Mouse (Mus musculus) hindbrain, embryonic 10.5 days (tissue): ENCODE results near the gene Abcc6. TPM values are rescaled to one million over a fixed set of nuclear protein-coding genes. Genes with fewer than 3 reads are reported as not detected.

ENCODE experiments used
- DNase-seq: peaks from one replicate; pipeline ENCODE4 v3.0.0-alpha.2; 2017; ENCODE audit warnings: low spot score
- H3K27ac ChIP-seq: fragments of 300-500 bp; sonication (generic); 2 replicates; pipeline ENCODE4 v1.5.1; 2016; ENCODE audit warnings: mild to moderate bottlenecking, moderate library complexity
- H3K27me3 ChIP-seq: fragments of 300-500 bp; sonication (generic); 2 replicates; pipeline ENCODE4 v1.6.1; 2016; ENCODE audit warnings: mild to moderate bottlenecking; ENCODE audit not compliant: poor library complexity, insufficient read depth, severe bottlenecking
- H3K36me3 ChIP-seq: fragments of 300-500 bp; sonication (generic); 2 replicates; pipeline ENCODE4 v1.6.1; 2016; ENCODE audit warnings: mild to moderate bottlenecking, moderate library complexity
- H3K4me1 ChIP-seq: fragments of 300-500 bp; sonication (generic); replicated peaks from 2 replicates; pipeline ENCODE4 v1.6.1; 2016; ENCODE audit warnings: mild to moderate bottlenecking
- H3K4me3 ChIP-seq: fragments of 300-500 bp; sonication (generic); 2 replicates; pipeline ENCODE4 v1.5.1; 2016; ENCODE audit warnings: mild to moderate bottlenecking, moderate library complexity
- H3K9me3 ChIP-seq: fragments of 300-500 bp; sonication (generic); 2 replicates; pipeline ENCODE4 v1.6.1; 2016; ENCODE audit warnings: mild to moderate bottlenecking, moderate library complexity
- WGBS: fragments of 180-500 bp; shearing (Covaris S2); methylation state at CpG from one replicate; pipeline ENCODE4 v1.1.7; 2016; 5-methylcytosine and 5-hydroxymethylcytosine counted together
- polyA plus RNA-seq: library from polyadenylated mRNA; unstranded; fragments of >200 nt; fragmentation: Nextera tagmentation; extraction: Ambion mirVana; gene quantifications from 2 replicates; pipeline ENCODE4 v1.2.1, GENCODE M21; 2016

The Abcc6 gene
- 0.12 and 0.20 TPM in 2 replicates for polyA plus RNA-seq

DNA sequence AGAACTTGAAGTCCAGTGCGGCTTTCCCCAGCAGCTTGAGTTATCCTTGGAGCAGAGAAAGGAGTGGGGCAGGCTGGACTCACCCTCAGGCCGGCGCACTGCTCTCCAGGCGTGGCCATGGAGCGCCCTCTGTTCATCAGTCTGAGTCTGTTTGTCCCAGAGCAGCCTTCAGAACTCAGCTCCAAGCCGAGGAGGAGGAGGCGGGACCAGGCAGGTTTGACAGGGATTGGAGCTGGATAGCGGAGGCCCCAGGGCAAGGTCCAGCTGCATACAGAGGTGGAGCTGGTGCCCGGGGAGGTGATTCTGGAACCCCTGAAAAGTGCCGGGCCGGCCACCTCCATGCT, at the start of gene Abcc6:
TSS of gene Abcc6 (minus strand) at position 158 of the 344 bp plus-strand sequence.
- Histone ChIP-seq H3K4me3 (peak within 1 kb of the TSS; percentile 14), H3K27ac (peak within 1 kb of the TSS; percentile 67; the same call in 1 of the 2 replicates), H3K36me3 (no peaks in the 10 kb centered on the region), H3K4me1 (peaks cover 27% of the 10 kb centered on the region), H3K9me3 (no peaks in the 10 kb centered on the region), H3K27me3 (no peaks in the 10 kb centered on the region)
- 9% methylated on average over 11 of the region's 11 CpGs for WGBS
- DNase-seq: peak; percentile 34

DNA sequence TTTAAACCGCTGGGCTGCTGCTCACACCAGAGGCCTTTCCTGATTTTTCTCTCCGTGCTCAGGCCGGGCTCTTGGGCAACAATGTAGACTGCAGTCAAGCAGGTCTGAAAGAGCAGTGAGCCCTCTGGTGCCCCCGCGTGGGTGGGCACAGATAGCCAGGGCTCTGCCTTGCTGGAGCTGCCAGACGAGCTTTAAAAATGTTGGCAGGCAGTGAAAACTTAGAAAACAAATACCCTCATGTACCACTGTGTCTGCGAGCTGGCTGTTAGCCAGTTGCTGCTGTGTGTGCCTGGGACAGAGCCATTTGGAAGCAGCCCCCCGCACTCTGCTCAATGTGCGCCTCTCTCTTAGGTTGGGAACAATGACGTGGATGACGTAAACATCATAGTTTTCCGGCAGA, 47.6 kb upstream of the Abcc6 start:
- Histone ChIP-seq H3K4me1 (no peaks in the 10 kb centered on the region), H3K36me3 (peaks cover 99% of the 10 kb centered on the region), H3K27me3 (no peaks in the 10 kb centered on the region), H3K27ac (no peak overlapping the region), H3K9me3 (no peaks in the 10 kb centered on the region), H3K4me3 (no peak overlapping the region)
- no peak for DNase-seq
- 94% methylated on average over 12 of the region's 12 CpGs for WGBS

DNA sequence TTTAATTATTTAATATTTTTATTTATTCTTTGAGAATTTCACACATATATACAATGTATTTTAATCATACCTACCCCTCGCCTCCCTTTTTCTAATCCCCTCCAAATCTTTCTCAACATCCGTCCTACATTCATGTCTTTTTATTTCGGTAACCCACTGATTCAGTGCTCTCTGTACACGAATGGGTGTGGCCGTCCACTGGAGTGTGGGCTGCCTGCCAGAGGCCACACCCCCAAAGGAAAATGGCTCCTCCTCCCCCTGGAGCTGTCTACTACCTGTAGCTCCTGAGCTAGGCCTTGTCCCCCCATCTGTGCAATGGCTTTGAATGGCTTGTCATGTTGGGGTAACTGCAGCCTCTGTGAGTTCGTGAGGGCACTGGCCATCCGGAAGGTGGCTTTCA, 46.7 kb upstream of the Abcc6 start:
- Histone ChIP-seq H3K27me3 (no peaks in the 10 kb centered on the region), H3K4me1 (no peaks in the 10 kb centered on the region), H3K4me3 (no peak overlapping the region), H3K9me3 (no peaks in the 10 kb centered on the region), H3K36me3 (peaks cover 99% of the 10 kb centered on the region), H3K27ac (no peak overlapping the region)
- no peak for DNase-seq
- 93% methylated on average over 7 of the region's 7 CpGs for WGBS

DNA sequence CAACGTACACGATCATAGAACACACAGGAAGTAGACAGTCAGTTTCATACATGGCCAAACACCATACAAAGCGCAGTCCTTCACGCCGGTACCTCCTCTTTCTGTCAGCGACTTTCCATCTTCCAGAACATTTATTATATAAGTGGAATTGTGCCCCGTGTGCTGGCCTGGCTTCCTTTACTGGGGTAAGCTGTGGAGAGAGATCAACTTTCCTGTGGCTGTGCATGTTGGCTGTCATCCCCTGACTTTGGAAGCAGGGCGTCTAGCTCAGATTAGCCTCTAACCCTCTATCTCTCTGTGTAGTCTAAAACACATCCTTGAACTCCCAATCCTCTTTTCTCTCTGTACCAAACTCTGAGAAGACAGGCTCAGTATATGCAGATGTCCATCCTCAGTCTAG, 38.7 kb upstream of the Abcc6 start:
- Histone ChIP-seq H3K27me3 (no peaks in the 10 kb centered on the region), H3K4me3 (no peak overlapping the region), H3K36me3 (peaks cover 100% of the 10 kb centered on the region), H3K27ac (no peak overlapping the region), H3K9me3 (no peaks in the 10 kb centered on the region), H3K4me1 (no peaks in the 10 kb centered on the region)
- DNase-seq: no peak
- 97% methylated on average over 8 of the region's 8 CpGs for WGBS

DNA sequence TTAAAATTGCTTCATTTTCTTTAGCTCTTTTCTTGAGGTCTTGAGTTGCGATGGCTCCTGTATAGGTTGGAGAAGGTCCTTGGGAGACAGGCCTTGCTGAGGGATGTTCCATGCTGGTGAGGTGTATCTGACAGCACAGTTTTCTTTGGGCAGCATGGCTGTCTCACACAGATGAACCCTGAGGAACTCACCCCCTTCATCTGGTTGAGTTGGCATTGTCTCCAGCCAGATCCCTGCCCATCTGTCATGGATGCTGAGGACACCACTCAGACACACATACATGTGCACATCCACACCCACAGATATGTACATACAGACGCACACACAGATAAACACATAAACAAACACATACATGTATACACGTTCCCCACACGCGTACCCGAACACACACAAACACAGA, 33.2 kb upstream of the Abcc6 start:
- WGBS: 96% methylated on average over 6 of the region's 6 CpGs
- Histone ChIP-seq H3K4me3 (no peak overlapping the region), H3K36me3 (peaks cover 100% of the 10 kb centered on the region), H3K27me3 (no peaks in the 10 kb centered on the region), H3K4me1 (no peaks in the 10 kb centered on the region), H3K9me3 (no peaks in the 10 kb centered on the region), H3K27ac (no peak overlapping the region)
- DNase-seq: no peak

DNA sequence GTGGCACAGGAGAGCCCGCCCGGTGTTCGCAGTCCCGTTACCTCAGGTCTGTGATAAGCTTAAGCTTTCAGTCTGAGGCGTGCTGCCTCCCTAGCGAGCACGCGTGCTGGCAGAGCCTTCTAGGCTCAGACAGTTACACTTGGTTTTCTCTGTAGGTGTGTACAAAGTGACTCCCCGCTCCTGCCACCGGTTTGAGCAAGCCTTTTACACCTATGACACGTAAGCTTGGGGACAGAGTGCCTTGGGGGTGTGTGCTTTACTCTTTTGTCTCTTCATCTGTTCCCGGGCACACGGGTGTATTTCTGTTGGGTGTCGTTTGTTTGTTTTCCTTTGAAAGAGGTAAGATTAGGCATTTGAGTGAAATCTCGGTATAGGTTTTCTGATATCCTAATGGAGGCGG, 31.5 kb upstream of the Abcc6 start:
- WGBS: 96% methylated on average over 16 of the region's 16 CpGs
- H3K27ac ChIP-seq: no peak overlapping the region
- H3K4me1 ChIP-seq: no peaks in the 10 kb centered on the region
- peaks cover 100% of the 10 kb centered on the region for H3K36me3 ChIP-seq
- no peak overlapping the region for H3K4me3 ChIP-seq
- no peak for DNase-seq
- H3K9me3 ChIP-seq: no peaks in the 10 kb centered on the region
- H3K27me3 ChIP-seq: no peaks in the 10 kb centered on the region

DNA sequence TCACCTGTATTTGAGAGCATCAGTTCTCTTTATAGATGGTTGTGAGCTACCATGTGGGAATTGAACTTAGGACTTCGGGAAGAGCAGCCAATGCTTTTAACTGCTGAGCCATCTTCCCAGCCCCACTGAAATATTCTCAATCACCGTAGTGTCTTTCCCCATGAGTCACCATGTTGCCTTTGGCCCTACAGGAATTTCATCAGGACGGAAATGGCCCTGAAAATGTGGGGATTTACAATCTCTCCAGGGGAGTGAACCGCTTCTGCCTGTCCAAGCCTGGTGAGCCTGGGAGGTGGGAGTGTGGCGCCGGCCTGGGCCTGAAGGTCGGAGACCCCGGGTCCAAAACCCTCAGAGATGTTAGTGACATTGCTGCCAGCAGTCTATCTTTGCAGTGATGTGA, 30.6 kb upstream of the Abcc6 start:
- H3K36me3 ChIP-seq: peaks cover 99% of the 10 kb centered on the region
- no peaks in the 10 kb centered on the region for H3K27me3 ChIP-seq
- H3K27ac ChIP-seq: no peak overlapping the region
- H3K9me3 ChIP-seq: no peaks in the 10 kb centered on the region
- no peak for DNase-seq
- 94% methylated on average over 8 of the region's 8 CpGs for WGBS
- H3K4me3 ChIP-seq: no peak overlapping the region
- no peaks in the 10 kb centered on the region for H3K4me1 ChIP-seq

DNA sequence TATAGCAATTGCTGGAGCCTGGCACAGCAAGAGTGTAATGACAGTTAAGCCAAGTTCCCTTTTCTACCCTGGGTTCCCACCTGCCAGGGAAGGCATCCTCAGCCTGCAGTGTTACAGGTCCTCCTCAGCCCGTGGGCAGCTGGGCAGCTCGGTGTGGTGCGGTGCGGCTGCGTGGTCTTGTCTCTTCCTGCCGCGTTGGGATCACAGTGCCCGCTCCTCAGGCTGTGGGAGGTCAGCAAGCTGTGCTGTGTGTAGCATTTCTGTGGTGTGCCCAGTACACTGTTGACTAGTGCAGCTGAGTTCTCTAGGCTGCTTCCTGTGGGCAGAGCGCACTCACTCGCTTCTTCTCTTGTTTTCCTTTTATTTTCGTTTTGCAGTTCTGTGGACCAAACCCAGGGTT, 28.8 kb upstream of the Abcc6 start:
- Histone ChIP-seq H3K9me3 (no peaks in the 10 kb centered on the region), H3K27ac (no peak overlapping the region), H3K27me3 (no peaks in the 10 kb centered on the region), H3K36me3 (peaks cover 99% of the 10 kb centered on the region), H3K4me1 (no peaks in the 10 kb centered on the region), H3K4me3 (no peak overlapping the region)
- WGBS: 96% methylated on average over 11 of the region's 11 CpGs
- DNase-seq: no peak

DNA sequence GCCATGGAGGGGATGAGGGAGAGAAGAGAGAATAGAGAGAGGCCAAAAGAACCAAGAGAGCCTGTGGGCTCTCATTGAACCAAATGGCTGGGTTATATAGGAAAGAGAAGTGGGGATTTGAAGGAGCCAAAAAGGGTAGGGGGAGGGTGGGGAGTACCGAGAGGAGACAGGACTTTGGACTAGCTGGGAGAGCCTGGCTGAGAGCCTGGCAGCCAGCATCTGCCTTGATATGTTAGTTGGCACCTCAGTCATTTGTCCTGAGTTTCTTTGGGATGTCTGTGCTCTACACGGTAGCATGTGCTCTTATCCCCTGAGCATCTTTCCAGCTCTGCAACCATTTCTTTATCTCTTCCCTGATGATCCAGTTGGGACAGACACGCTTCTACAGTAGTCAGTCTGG, 23.5 kb upstream of the Abcc6 start:
- H3K36me3 ChIP-seq: peaks cover 90% of the 10 kb centered on the region
- 92% methylated on average over 3 of the region's 3 CpGs for WGBS
- DNase-seq: no peak
- H3K9me3 ChIP-seq: no peaks in the 10 kb centered on the region
- no peaks in the 10 kb centered on the region for H3K27me3 ChIP-seq
- peaks cover 6% of the 10 kb centered on the region; the same call in 1 of the 2 replicates for H3K4me1 ChIP-seq
- no peak overlapping the region for H3K27ac ChIP-seq
- no peak overlapping the region for H3K4me3 ChIP-seq

DNA sequence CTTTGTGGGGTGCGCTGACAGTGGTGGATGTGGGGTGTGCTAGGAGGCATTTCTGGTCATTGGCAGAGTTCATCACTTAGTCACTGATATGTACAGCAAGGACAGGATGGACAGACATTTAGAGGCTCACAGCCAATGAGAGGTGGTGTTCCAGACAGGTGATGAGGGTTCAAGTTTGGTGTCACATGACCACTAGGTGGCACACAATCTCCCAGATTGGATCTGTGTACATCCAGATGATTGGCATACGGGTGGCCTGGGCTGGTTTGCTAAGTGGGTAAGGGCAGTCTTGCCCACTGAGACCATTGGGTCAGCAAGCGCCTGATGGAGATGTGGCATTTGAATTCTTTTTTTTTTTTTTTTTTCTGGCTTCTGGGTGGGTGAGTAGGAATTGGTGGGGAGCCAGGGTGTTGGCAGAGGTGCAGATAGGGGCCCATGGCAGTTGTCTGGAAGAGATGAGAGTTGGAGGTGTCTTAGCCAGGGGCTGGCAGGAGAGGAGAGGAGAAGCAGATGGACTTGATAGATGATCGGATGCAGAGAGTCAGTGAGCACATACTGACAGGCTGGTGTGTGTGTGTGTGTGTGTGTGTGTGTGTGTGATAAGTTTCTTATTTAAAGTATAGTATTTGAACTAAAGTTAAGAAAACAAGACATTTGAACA, 22.2 kb upstream of the Abcc6 start:
- Histone ChIP-seq H3K36me3 (peaks cover 89% of the 10 kb centered on the region), H3K4me3 (no peak overlapping the region), H3K9me3 (no peaks in the 10 kb centered on the region), H3K27ac (no peak overlapping the region), H3K27me3 (no peaks in the 10 kb centered on the region), H3K4me1 (peaks cover 6% of the 10 kb centered on the region; the same call in 1 of the 2 replicates)
- WGBS: 90% methylated on average over 4 of the region's 4 CpGs
- DNase-seq: no peak

DNA sequence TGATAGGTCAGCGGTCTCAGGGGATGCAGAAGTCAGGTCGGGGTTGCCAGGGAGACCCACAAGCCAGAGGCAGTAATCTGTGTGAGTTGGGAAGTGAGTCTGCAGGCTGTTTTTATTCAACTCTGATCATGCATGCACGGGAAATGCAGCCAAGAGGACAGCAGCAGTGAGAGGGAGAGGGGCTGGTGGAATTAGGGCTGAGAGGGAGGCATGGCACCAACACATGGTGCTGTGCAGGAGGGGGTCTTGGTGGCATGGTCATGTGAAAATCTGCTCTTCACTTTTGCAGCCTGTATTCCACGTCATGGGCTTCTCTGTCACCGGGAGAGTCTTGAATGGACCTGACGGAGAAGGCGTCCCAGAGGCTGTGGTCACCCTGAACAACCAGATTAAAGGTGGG, 19.9 kb upstream of the Abcc6 start:
- peaks cover 6% of the 10 kb centered on the region; the same call in 1 of the 2 replicates for H3K4me1 ChIP-seq
- H3K9me3 ChIP-seq: no peaks in the 10 kb centered on the region
- WGBS: 74% methylated on average over 7 of the region's 7 CpGs
- H3K27ac ChIP-seq: no peak overlapping the region
- no peak overlapping the region for H3K4me3 ChIP-seq
- no peaks in the 10 kb centered on the region for H3K27me3 ChIP-seq
- peaks cover 88% of the 10 kb centered on the region for H3K36me3 ChIP-seq
- DNase-seq: no peak

DNA sequence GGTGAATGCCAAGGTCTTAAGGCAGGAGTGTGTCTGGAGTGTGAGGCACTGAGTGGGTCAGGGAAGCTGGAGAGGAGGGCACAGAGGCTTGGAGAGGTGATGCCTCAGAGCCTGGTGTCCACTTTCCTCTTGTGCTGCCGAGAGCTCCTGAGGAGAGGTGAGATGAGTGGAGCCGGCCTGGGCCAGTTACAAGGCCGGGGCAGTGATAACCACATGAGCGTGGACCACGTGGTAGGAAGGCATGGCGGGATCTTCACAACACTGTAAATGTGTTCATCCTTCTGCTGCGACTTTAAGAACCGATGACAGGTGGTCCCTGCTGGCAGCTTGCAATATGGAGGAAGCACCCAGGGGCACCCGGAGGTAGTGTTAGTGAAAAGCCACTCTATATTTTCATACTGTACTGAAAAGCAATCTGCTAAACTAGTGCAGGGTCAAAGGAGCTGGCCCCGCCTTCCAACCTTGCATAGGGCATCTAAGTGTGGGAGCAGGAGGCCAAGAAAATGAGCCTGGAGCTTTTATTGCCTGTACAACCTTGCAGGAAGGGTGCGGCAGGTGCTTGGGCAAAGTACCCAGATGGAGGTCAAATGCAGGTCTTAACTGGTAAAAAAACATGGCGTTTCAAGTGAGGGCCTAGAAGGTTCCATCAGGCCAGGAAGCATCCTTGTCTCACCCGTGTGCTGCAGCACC, 17.9 kb upstream of the Abcc6 start:
- 93% methylated on average over 13 of the region's 13 CpGs for WGBS
- H3K36me3 ChIP-seq: peaks cover 88% of the 10 kb centered on the region

DNA sequence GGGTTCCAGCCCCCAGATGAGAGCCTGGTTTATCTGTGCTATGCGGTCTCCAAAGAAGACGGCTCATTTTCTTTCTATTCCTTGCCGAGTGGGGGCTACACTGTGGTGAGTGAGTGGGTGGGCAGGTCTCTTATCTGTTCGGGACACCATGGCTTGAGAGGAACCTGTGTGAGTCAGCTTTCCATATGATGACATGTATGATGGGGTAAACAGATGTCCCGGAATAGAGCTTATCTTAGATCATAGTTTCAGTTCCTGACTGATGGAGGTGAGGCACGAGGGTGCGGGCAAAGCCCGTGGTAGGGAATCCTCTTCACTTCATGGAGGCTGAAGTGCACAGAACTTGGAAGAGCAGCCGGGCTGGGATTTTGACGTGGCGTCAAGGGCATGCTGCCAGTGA, 15.8 kb upstream of the Abcc6 start:
- WGBS: 95% methylated on average over 11 of the region's 11 CpGs
- no peak overlapping the region for H3K4me3 ChIP-seq
- no peak overlapping the region for H3K27ac ChIP-seq
- H3K27me3 ChIP-seq: no peaks in the 10 kb centered on the region
- H3K9me3 ChIP-seq: no peaks in the 10 kb centered on the region
- no peak for DNase-seq
- H3K36me3 ChIP-seq: peaks cover 91% of the 10 kb centered on the region
- peaks cover 6% of the 10 kb centered on the region; the same call in 1 of the 2 replicates for H3K4me1 ChIP-seq

More for the DNA sequence above, 17.9 kb upstream of the Abcc6 start:
- H3K4me3 ChIP-seq: no peak overlapping the region
- H3K4me1 ChIP-seq: peaks cover 6% of the 10 kb centered on the region; the same call in 1 of the 2 replicates
- no peaks in the 10 kb centered on the region for H3K27me3 ChIP-seq
- no peak overlapping the region for H3K27ac ChIP-seq
- DNase-seq: no peak
- H3K9me3 ChIP-seq: no peaks in the 10 kb centered on the region
